In the genomic region with DNA sequence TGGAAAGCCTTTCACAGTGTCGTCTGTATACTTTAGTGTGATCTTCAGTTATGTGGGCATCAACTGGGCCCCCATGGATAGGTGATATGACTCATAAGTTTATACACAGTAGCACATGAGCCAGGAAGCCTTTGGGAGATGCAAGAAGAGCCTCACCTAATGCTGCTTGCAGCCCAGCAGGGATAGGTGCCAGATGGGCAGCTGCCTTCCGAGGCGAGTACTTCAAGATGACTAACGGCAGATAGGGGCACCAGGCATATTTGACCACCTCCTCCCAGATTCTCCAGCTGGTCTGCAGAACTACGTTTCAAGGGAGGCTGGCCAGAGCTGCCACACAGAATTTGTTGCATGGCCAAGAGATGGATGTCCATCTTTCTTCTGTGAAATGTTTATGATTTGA, we compare ENCODE assay signal across 10 mouse cellular contexts. TPM values are rescaled to one million over a fixed set of nuclear protein-coding genes. Genes with fewer than 3 reads are reported as not detected.
"Had no signal": no experiment of that assay in that cellular context is flagged by ENCODE, and none has a peak within 500 bp of the region (broad histone marks: within the 10 kb centered on the region; RNA-seq: fewer than 3 reads in every experiment).

No protein-coding gene starts in this region.

- DNase-seq: lung, adult 2 months; lung, postnatal 14 days; lung, postnatal 36 days; right cerebral cortex, postnatal 14 days; thymus, adult 2 months; thymus, postnatal 25 days; thymus, postnatal 4 days had no signal

RNA-seq across cellular contexts. Expression of a gene that starts 19.3 kb away (rescaled TPM):
- total RNA-seq: megakaryocyte progenitor cell, adult 5-6 weeks; monocyte, adult 5-6 weeks; neutrophil, adult 5-6 weeks had no signal
